Mouse (Mus musculus): ENCODE results near the gene Tm9sf1. TPM values are rescaled to one million over a fixed set of nuclear protein-coding genes. Genes with fewer than 3 reads are reported as not detected.

The Tm9sf1 gene
- 65.2 and 103 TPM in 2 replicates for polyA plus RNA-seq (2015; fragmentation: Nextera tagmentation; extraction: Ambion mirVana)

DNA sequence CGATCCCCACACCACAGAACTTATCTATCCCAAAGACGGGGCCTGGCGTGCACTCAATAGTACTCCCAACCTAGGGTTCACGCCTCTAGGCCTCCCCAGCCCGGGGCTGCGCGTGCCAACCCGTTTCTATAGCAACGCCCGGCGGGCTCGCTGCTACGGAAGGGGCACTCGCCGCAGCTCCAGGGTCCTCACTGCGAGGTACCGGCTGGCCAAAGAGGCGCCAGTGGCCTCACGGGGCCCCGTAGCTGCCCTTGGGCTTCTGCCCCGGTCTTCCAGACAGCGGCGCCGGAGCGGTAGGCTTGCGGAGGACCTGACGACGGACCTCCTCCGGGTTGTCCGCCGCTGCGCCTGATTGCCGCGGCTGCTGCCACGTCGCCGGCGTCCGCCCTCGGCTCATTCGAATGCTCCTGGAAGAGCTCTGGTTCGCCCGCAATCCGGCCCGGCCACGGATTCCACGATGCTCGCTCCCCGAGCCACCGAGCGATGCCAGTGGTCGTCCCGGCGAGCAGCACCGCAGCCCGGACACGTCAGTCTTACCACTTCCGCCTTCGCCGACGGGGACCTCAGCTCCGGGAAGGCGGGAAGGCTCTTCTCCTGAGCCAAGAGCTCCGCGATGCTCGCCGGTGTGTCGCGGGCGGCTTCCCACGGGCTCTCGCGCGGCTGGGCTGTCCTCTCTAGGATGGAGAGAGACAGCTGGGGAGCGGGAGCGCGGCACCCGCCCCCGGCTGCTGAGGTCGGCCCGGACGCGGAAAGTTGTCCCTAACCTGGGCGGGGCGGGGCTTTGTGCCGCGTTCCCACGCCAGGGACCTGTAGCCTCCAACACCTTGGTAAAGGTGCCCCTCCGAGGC lies at the start of gene Tm9sf1:
TSS of gene Tm9sf1 (minus strand) at position 747 of the 848 bp plus-strand sequence.

GRCm38 (mm10) chr14:55681160-55682117 lies 37.8 kb upstream of the Tm9sf1 start, which contains the start of gene Tinf2:
Gene Tinf2, minus strand, starts transcription at chr14:55681820.

DNA sequence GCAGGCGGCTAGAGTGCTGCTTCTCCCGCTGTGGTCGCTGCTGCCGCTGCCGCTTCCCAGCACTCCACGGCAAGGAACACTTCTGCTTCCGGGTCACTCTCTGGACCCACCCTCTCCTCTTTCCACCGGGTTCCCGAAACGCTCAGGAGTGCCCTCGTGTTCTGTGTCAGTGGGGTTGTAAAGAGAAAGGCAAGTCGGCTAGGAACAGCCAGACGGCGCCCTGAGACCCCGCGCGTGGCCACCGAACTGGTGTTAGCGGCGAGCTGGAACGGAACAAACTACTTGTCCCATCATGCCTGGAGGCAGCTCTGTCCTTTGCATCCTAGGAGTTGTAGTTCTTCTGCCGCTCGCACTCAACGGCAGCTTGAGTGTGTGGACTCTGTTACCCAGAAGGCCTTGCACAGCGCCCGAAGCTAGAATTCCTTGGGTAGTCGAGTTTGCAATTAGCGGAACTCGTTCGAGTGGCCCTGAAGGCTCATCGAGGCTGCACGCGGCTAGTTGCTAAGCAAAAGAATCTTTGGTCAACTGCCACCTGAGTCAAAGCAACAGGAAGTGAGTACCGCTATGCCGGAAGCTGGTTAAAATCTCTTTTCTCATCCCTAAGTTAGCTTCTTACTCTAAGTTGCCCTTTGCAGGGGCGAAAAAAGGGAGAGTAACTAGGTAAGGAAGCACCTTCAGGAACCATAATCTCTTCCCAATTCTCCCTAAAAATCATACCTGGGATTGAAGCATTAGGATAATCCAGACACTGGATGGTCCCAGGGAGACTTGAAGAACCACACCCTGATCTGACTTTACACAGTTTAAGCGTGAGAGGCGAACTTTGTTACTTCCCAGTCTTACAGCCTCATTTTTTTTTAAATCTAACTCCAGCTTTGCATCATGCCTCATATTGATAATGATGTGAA lies 28.5 kb upstream of the Tm9sf1 start, which contains the start of the genes Gmpr2 and Nedd8:
TSS of gene Gmpr2 (plus strand) at position 109 of the 908 bp plus-strand sequence.
TSS of gene Nedd8 (minus strand) at position 292 of the 908 bp plus-strand sequence.

DNA sequence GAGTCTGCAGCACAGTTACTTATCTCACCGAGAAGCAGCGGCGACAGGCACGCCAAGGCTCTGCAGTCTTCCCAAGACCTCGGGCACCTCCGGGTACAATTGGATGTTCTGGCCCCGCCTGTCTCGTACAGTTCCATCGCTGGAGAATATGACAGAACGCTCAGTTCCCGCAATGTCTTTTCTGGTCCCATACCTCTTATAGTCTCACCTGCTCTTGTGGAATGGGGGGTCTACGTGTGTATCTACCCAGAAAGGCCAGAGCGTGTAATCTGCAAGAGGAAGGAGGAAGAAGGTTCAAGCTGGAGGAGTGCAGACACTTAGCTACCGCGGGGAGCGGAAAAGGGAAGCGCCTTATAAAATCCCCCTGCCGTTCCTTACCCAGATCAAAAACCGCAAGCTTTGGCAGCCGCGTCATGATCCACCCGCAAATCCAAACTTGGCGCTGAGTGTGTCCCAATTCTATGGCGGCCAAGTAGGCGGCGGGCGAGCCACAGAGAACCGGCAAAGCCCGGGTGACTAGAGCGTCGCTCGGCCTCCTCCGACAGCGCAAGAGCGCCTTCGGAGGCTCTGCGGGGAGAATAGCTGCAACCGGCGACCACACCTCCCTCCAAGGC lies 16.5 kb upstream of the Tm9sf1 start, which contains the start of gene Mdp1:
TSS of gene Mdp1 (minus strand) at position 549 of the 614 bp plus-strand sequence.

DNA sequence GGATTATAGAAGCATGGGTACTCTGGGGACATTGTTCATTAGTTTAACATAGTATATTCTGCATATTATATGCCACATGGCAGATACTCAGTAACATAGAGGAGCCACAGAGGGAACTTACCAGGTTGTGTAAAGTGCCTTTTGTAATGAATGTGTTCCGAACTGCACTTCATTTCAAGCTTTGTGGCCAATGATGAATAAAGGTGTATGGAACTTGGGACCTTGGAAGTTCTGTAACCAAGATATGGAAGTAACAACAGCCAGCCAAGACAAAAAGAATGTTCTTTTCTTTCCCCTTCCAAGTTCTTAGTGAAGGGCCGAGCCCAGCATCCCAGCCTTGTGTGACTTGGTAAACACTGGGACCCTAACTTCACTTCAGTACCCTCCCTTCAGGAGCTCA lies 6.3 kb upstream of the Tm9sf1 start, which contains the start of gene Tssk4:
TSS of gene Tssk4 (plus strand) at position 301 of the 400 bp plus-strand sequence.

GRCm38 (mm10) chr14:55637795-55638194 lies 5.8 kb downstream of the Tm9sf1 start, which contains the start of gene Gm49378:
Gene Gm49378, minus strand, starts transcription at chr14:55637895.

DNA sequence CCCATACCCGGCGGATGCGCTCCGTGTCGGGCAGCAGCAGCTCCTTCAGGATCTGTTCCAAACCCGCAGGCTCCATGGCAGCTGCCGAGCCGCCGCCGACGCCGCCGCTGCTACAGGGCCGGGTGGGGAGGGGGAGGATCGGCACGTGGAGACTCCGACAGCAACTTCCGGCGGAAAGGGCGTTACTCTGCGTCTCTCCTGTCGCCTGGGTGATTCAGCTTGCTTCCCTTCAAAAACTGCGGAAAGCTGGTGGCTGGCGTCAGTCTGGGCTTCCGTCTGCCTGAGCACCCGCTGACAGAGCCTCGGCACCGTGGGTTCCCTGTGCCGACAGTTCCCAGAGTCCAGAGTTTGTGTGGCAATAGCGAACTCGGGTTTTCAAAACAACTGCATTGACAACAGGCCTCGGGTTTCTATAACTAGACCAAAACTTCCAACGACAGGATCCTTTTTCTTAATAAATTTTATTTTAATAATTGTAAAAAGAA lies 8.0 kb downstream of the Tm9sf1 start, which contains the start of gene Ipo4:
TSS of gene Ipo4 (minus strand) at position 435 of the 485 bp plus-strand sequence.

GRCm38 (mm10) chr14:55617822-55618221 lies 25.8 kb downstream of the Tm9sf1 start, which contains the start of gene Rec8:
Gene Rec8, plus strand, starts transcription at chr14:55618037.

DNA sequence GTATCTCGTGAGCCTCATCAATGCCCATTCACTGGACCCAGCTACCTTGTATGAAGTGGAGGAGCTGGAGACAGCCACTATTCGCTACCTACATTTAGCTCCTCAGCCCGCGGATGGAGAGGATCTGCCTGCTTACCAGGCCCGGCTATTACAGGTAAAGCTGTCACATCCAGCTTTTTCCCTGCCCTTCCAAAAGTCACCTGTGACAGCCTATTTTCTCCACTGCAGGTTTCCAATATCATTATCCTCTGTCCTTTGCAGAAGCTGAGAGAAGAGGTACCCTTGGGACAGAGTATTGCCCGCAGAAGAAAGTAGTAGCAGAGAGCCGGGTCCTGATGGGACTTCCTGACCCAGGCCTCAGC lies 40.4 kb downstream of the Tm9sf1 start, which contains the start of gene Irf9:
TSS of gene Irf9 (plus strand) at position 301 of the 362 bp plus-strand sequence.

GRCm38 (mm10) chr14:55591331-55591891 lies 52.2 kb downstream of the Tm9sf1 start, which contains the start of gene Rnf31:
Gene Rnf31, plus strand, starts transcription at chr14:55591708.

DNA sequence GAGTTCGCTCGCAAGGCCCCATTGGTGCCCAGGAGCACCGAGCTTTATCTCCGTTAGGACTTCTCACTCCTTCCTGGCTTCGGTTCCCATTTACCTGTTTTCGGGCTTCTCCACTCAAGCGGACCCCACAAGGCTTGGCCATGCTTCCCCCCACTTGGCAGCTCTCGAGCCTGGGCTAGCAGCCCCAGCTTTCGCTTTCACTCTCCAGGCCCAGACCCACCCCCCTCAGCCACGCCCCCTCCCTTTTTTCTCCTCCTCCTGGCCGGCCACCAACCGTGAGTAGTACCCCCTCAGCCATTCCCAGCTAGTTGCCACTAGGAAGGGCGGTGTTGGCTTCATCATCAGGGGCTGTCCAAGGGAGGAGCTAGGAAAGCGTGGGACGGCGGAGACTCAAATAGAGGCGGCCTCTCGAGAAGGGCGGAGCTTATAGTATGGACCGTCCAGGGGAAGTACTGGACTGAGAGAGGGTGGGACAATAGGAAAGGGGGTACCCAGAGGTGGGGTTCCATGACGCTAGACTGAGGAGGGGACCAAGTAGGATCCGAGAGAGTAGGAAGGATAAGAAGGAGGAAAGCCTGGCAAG lies 52.8 kb downstream of the Tm9sf1 start, which contains the start of gene Psme2:
TSS of gene Psme2 (minus strand) at position 366 of the 583 bp plus-strand sequence.

Other genes with a start within 250 kb of the Tm9sf1 start
- 61.9 and 83.5 TPM in 2 replicates for gene Dhrs4, start 165.0 kb downstream of the Tm9sf1 start, polyA plus RNA-seq (2015; fragmentation: Nextera tagmentation; extraction: Ambion mirVana)
- gene Carmil3, start 153.2 kb downstream of the Tm9sf1 start, polyA plus RNA-seq (2015; fragmentation: Nextera tagmentation; extraction: Ambion mirVana): 3.2 and 4.5 TPM in 2 replicates
- 0.16 and 0.63 TPM in 2 replicates for gene Cpne6, start 133.4 kb downstream of the Tm9sf1 start, polyA plus RNA-seq (2015; fragmentation: Nextera tagmentation; extraction: Ambion mirVana)
- 0.06 TPM in 1 of 2 replicates, not detected in the other for gene Nrl, start 118.8 kb downstream of the Tm9sf1 start, polyA plus RNA-seq (2015; fragmentation: Nextera tagmentation; extraction: Ambion mirVana)
- gene Pck2, start 103.5 kb downstream of the Tm9sf1 start, polyA plus RNA-seq (2015; fragmentation: Nextera tagmentation; extraction: Ambion mirVana): 35.7 and 43.6 TPM in 2 replicates
- 50.2 and 81.0 TPM in 2 replicates for gene Dcaf11, start 83.8 kb downstream of the Tm9sf1 start, polyA plus RNA-seq (2015; fragmentation: Nextera tagmentation; extraction: Ambion mirVana)
- gene A730061H03Rik, start 83.4 kb downstream of the Tm9sf1 start, polyA plus RNA-seq (2015; fragmentation: Nextera tagmentation; extraction: Ambion mirVana): 1.6 and 4.3 TPM in 2 replicates
- 1.1 and 1.3 TPM in 2 replicates for gene Fitm1, start 68.2 kb downstream of the Tm9sf1 start, polyA plus RNA-seq (2015; fragmentation: Nextera tagmentation; extraction: Ambion mirVana)
- gene Psme1, start 65.7 kb downstream of the Tm9sf1 start, polyA plus RNA-seq (2015; fragmentation: Nextera tagmentation; extraction: Ambion mirVana): 226 and 323 TPM in 2 replicates
- 55.0 and 57.8 TPM in 2 replicates for gene Emc9, start 58.5 kb downstream of the Tm9sf1 start, polyA plus RNA-seq (2015; fragmentation: Nextera tagmentation; extraction: Ambion mirVana)
- gene Psme2, start 52.7 kb downstream of the Tm9sf1 start, polyA plus RNA-seq (2015; fragmentation: Nextera tagmentation; extraction: Ambion mirVana): 549 and 603 TPM in 2 replicates
- gene Rnf31, start 52.1 kb downstream of the Tm9sf1 start, polyA plus RNA-seq (2015; fragmentation: Nextera tagmentation; extraction: Ambion mirVana): 9.6 and 12.4 TPM in 2 replicates
- gene Irf9, start 40.2 kb downstream of the Tm9sf1 start, polyA plus RNA-seq (2015; fragmentation: Nextera tagmentation; extraction: Ambion mirVana): 20.9 and 26.1 TPM in 2 replicates
- 6.8 and 9.0 TPM in 2 replicates for gene Rec8, start 25.8 kb downstream of the Tm9sf1 start, polyA plus RNA-seq (2015; fragmentation: Nextera tagmentation; extraction: Ambion mirVana)
- 41.9 and 52.7 TPM in 2 replicates for gene Ipo4, start 7.8 kb downstream of the Tm9sf1 start, polyA plus RNA-seq (2015; fragmentation: Nextera tagmentation; extraction: Ambion mirVana)
- 1.0 and 3.3 TPM in 2 replicates for gene Gm49378, start 5.9 kb downstream of the Tm9sf1 start, polyA plus RNA-seq (2015; fragmentation: Nextera tagmentation; extraction: Ambion mirVana)
- gene Tssk4, start 6.4 kb upstream of the Tm9sf1 start, polyA plus RNA-seq (2015; fragmentation: Nextera tagmentation; extraction: Ambion mirVana): 0.77 and 0.95 TPM in 2 replicates
- 63.2 and 95.3 TPM in 2 replicates for gene Mdp1, start 16.7 kb upstream of the Tm9sf1 start, polyA plus RNA-seq (2015; fragmentation: Nextera tagmentation; extraction: Ambion mirVana)
- 30.6 and 43.5 TPM in 2 replicates for gene Gmpr2, start 28.1 kb upstream of the Tm9sf1 start, polyA plus RNA-seq (2015; fragmentation: Nextera tagmentation; extraction: Ambion mirVana)
- gene Nedd8, start 28.3 kb upstream of the Tm9sf1 start, polyA plus RNA-seq (2015; fragmentation: Nextera tagmentation; extraction: Ambion mirVana): 635 and 779 TPM in 2 replicates
- 16.5 and 25.7 TPM in 2 replicates for gene Tinf2, start 38.0 kb upstream of the Tm9sf1 start, polyA plus RNA-seq (2015; fragmentation: Nextera tagmentation; extraction: Ambion mirVana)
- 0.47 and 1.2 TPM in 2 replicates for gene Tgm1, start 70.1 kb upstream of the Tm9sf1 start, polyA plus RNA-seq (2015; fragmentation: Nextera tagmentation; extraction: Ambion mirVana)
- 15.1 and 23.2 TPM in 2 replicates for gene Rabggta, start 78.5 kb upstream of the Tm9sf1 start, polyA plus RNA-seq (2015; fragmentation: Nextera tagmentation; extraction: Ambion mirVana)
- gene Dhrs1, start 101.9 kb upstream of the Tm9sf1 start, polyA plus RNA-seq (2015; fragmentation: Nextera tagmentation; extraction: Ambion mirVana): 69.6 and 82.1 TPM in 2 replicates
- gene Nop9, start 101.9 kb upstream of the Tm9sf1 start, polyA plus RNA-seq (2015; fragmentation: Nextera tagmentation; extraction: Ambion mirVana): 14.2 and 22.9 TPM in 2 replicates
- 2.3 and 3.7 TPM in 2 replicates for gene Cideb, start 114.7 kb upstream of the Tm9sf1 start, polyA plus RNA-seq (2015; fragmentation: Nextera tagmentation; extraction: Ambion mirVana)
- gene Ltb4r2, start 117.6 kb upstream of the Tm9sf1 start, polyA plus RNA-seq (2015; fragmentation: Nextera tagmentation; extraction: Ambion mirVana): 0.11 and 0.75 TPM in 2 replicates
- 1.4 and 1.9 TPM in 2 replicates for gene Ltb4r1, start 122.2 kb upstream of the Tm9sf1 start, polyA plus RNA-seq (2015; fragmentation: Nextera tagmentation; extraction: Ambion mirVana)
- gene Adcy4, start 140.3 kb upstream of the Tm9sf1 start, polyA plus RNA-seq (2015; fragmentation: Nextera tagmentation; extraction: Ambion mirVana): 3.7 and 4.4 TPM in 2 replicates
- gene Ripk3, start 145.1 kb upstream of the Tm9sf1 start, polyA plus RNA-seq (2015; fragmentation: Nextera tagmentation; extraction: Ambion mirVana): 9.4 and 11.5 TPM in 2 replicates
- 12.6 and 13.1 TPM in 2 replicates for gene Nfatc4, start 179.3 kb upstream of the Tm9sf1 start, polyA plus RNA-seq (2015; fragmentation: Nextera tagmentation; extraction: Ambion mirVana)
- gene Nynrin, start 210.2 kb upstream of the Tm9sf1 start, polyA plus RNA-seq (2015; fragmentation: Nextera tagmentation; extraction: Ambion mirVana): 5.9 and 6.6 TPM in 2 replicates
- gene Cbln3, start 240.6 kb upstream of the Tm9sf1 start, polyA plus RNA-seq (2015; fragmentation: Nextera tagmentation; extraction: Ambion mirVana): 0.28 and 0.29 TPM in 2 replicates
- 7.3 and 9.3 TPM in 2 replicates for gene Khnyn, start 241.1 kb upstream of the Tm9sf1 start, polyA plus RNA-seq (2015; fragmentation: Nextera tagmentation; extraction: Ambion mirVana)

All from adrenal gland, postnatal 0 days (tissue).